Comparison of ENCODE assay signal across 13 mouse cellular contexts in the genomic region with DNA sequence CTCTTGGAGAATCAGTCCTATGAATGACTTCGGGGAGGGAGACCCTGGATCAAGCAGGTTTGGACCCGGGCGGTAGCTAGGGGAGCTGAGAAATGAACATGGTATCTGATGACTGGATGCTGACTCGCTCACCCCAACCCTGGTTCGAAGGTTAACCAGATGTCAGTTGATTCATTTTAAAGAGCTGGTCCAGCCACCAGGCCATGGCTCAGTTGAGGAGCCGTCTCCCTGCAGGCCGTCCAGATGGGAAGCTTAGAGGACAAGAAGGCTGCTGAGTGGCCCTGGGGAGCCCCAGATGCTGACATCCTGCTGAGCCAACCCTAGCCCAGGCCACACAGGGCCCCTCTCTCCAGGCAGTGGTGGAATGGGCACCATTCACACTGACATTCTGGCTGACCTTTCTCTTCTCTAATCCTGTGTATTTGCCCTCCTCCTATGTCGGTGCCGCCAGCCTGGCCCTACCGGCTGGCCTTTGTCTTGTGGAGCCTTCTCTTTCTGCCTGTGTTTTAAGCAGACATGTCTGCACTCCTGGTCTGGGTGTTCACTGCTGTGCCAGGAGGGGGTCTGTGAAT. TPM values are rescaled to one million over a fixed set of nuclear protein-coding genes. Genes with fewer than 3 reads are reported as not detected.
A peak's percentile ranks its signal among the peaks of the same experiment; 100 is the strongest.
DNase-seq lines count a peak whose midpoint lies in the region; ATAC-seq and TF ChIP-seq lines count a peak whose summit lies in the region.
"Had no signal": no experiment of that assay in that cellular context is flagged by ENCODE, and none has a peak within 500 bp of the region (broad histone marks: within the 10 kb centered on the region; RNA-seq: fewer than 3 reads in every experiment).

No protein-coding gene starts in this region.

- ATAC-seq in midbrain, embryonic 12.5 days (ENCODE audit: low FRiP score, low read depth): no peak
- no peak for ATAC-seq in midbrain, embryonic 15.5 days (replicated peaks)
- ATAC-seq in hindbrain, postnatal 0 days: no peak

- no peak overlapping the region for H3K9ac ChIP-seq in midbrain, embryonic 12.5 days (replicated peaks)
- no peak overlapping the region for H3K9ac ChIP-seq in midbrain, embryonic 15.5 days
- H3K9ac ChIP-seq in hindbrain, postnatal 0 days (replicated peaks; ENCODE audit: low read length): no peak overlapping the region
- H3K9ac ChIP-seq: embryonic facial prominence, embryonic 13.5 days; limb, embryonic 12.5 days had no signal

- H3K27ac ChIP-seq in heart, embryonic 10.5 days: peak overlapping the region; percentile 23; the same call in 1 of the 2 replicates
- H3K27ac ChIP-seq in midbrain, embryonic 12.5 days (replicated peaks): 0 out of 2 replicates have a peak overlapping the region, but pooled peaks have one; percentile 4
- H3K27ac ChIP-seq in midbrain, embryonic 15.5 days: no peak overlapping the region
- H3K27ac ChIP-seq in hindbrain, postnatal 0 days: peak overlapping the region; percentile 58
- H3K27ac ChIP-seq: embryonic facial prominence, embryonic 13.5 days; limb, embryonic 12.5 days had no signal

- peaks cover 32% of the 10 kb centered on the region for H3K4me1 ChIP-seq in heart, embryonic 10.5 days
- peaks cover 14% of the 10 kb centered on the region for H3K4me1 ChIP-seq in midbrain, embryonic 12.5 days
- peaks cover 31% of the 10 kb centered on the region for H3K4me1 ChIP-seq in midbrain, embryonic 15.5 days
- H3K4me1 ChIP-seq in hindbrain, postnatal 0 days (ENCODE audit: insufficient read depth, low read length): peaks cover 5% of the 10 kb centered on the region
- H3K4me1 ChIP-seq: limb, embryonic 12.5 days had no signal

- WGBS in heart, embryonic 10.5 days: 81% methylated on average over 10 of the region's 10 CpGs
- 49% methylated on average over 10 of the region's 10 CpGs for WGBS in midbrain, embryonic 12.5 days
- 51% methylated on average over 10 of the region's 10 CpGs for WGBS in midbrain, embryonic 15.5 days
- WGBS in hindbrain, postnatal 0 days: 69% methylated on average over 10 of the region's 10 CpGs

- H3K9me3 ChIP-seq in heart, embryonic 10.5 days: peaks cover 9% of the 10 kb centered on the region
- H3K9me3 ChIP-seq in midbrain, embryonic 12.5 days: no peaks in the 10 kb centered on the region
- H3K9me3 ChIP-seq in midbrain, embryonic 15.5 days: no peaks in the 10 kb centered on the region
- no peaks in the 10 kb centered on the region for H3K9me3 ChIP-seq in hindbrain, postnatal 0 days (ENCODE audit: low read length)
- H3K9me3 ChIP-seq: embryonic facial prominence, embryonic 13.5 days; limb, embryonic 12.5 days had no signal

- H3K4me3 ChIP-seq in heart, embryonic 10.5 days: no peak overlapping the region
- H3K4me3 ChIP-seq in midbrain, embryonic 12.5 days: no peak overlapping the region
- no peak overlapping the region for H3K4me3 ChIP-seq in midbrain, embryonic 15.5 days
- no peak overlapping the region for H3K4me3 ChIP-seq in hindbrain, postnatal 0 days (ENCODE audit: low read length)
- H3K4me3 ChIP-seq: embryonic facial prominence, embryonic 13.5 days; limb, embryonic 12.5 days had no signal

- peaks cover 12% of the 10 kb centered on the region; the same call in 1 of the 2 replicates for H3K36me3 ChIP-seq in heart, embryonic 10.5 days
- H3K36me3 ChIP-seq in midbrain, embryonic 12.5 days: no peaks in the 10 kb centered on the region
- no peaks in the 10 kb centered on the region for H3K36me3 ChIP-seq in midbrain, embryonic 15.5 days (replicated peaks)
- no peaks in the 10 kb centered on the region for H3K36me3 ChIP-seq in hindbrain, postnatal 0 days (ENCODE audit: insufficient read depth, low read length)
- H3K36me3 ChIP-seq: limb, embryonic 12.5 days had no signal

- peaks cover 30% of the 10 kb centered on the region for H3K27me3 ChIP-seq in heart, embryonic 10.5 days (ENCODE audit: insufficient read depth, poor library complexity, severe bottlenecking)
- H3K27me3 ChIP-seq in midbrain, embryonic 12.5 days: peaks cover 3% of the 10 kb centered on the region; the same call in 1 of the 2 replicates
- no peaks in the 10 kb centered on the region for H3K27me3 ChIP-seq in midbrain, embryonic 15.5 days (replicated peaks)
- H3K27me3 ChIP-seq in hindbrain, postnatal 0 days (ENCODE audit: insufficient read depth, low read length): no peaks in the 10 kb centered on the region
- H3K27me3 ChIP-seq: embryonic facial prominence, embryonic 13.5 days had no signal

- peak; percentile 55 for DNase-seq in cerebellum, adult 11-12 months
- DNase-seq in cerebellum, adult 9-10 months: no peak
- DNase-seq in heart, embryonic 10.5 days (ENCODE audit: low spot score): no peak
- no peak for DNase-seq in heart, postnatal 10 days
- no peak for DNase-seq in hindbrain, postnatal 0 days (ENCODE audit: low spot score)
- no peak for DNase-seq in left cerebral cortex, postnatal 36 days (ENCODE audit: low spot score in 2 of 2)
- DNase-seq: kidney, postnatal 14 days; lung, adult 18-20 months; thymus, postnatal 25 days had no signal

- TF ChIP-seq CTCF in hindbrain, postnatal 0 days (IDR thresholded peaks at IDR 0.05; ENCODE audit: low read depth): no peak

- H3K4me2 ChIP-seq in midbrain, embryonic 12.5 days (replicated peaks): no peak overlapping the region
- no peak overlapping the region for H3K4me2 ChIP-seq in midbrain, embryonic 15.5 days
- H3K4me2 ChIP-seq in hindbrain, postnatal 0 days (ENCODE audit: low read depth, low read length): no peak overlapping the region
- H3K4me2 ChIP-seq: embryonic facial prominence, embryonic 13.5 days; limb, embryonic 12.5 days had no signal

- intact Hi-C loops in heart, postnatal 10 days (cut with DNase I): no loop called here
- intact Hi-C loops in left cerebral cortex, postnatal 36 days (cut with DNase I): no loop called here

RNA-seq across cellular contexts. Expression of gene Aar2, which starts 59.7 kb away (rescaled TPM):
- polyA plus RNA-seq in heart, embryonic 10.5 days (2016; fragmentation: Nextera tagmentation; extraction: Ambion mirVana): 28.0 and 31.8 TPM in 2 replicates
- 10 to 100 TPM; 19.7 to 22.7 TPM for total RNA-seq in heart, postnatal 10 days (2021)
- 41.2 and 46.0 TPM in 2 replicates for polyA plus RNA-seq in midbrain, embryonic 12.5 days (2016; fragmentation: Nextera tagmentation; extraction: Ambion mirVana)
- polyA plus RNA-seq in midbrain, embryonic 15.5 days (2015; fragmentation: Nextera tagmentation; extraction: Ambion mirVana): 46.1 and 47.9 TPM in 2 replicates
- total RNA-seq in hindbrain, postnatal 0 days (2014; rRNA removed): 47.4 and 61.6 TPM in 2 replicates
- polyA plus RNA-seq in hindbrain, postnatal 0 days (2015; fragmentation: Nextera tagmentation; extraction: Ambion mirVana): 39.2 and 40.3 TPM in 2 replicates
- 10 to 100 TPM; 34.5 to 38.8 TPM for total RNA-seq in left cerebral cortex, postnatal 36 days (2021)
